Mouse (Mus musculus) neural tube, embryonic 14.5 days (tissue): ENCODE measurements around the gene Olfr640. TPM values are rescaled to one million over a fixed set of nuclear protein-coding genes. Genes with fewer than 3 reads are reported as not detected.

Experiments
- ATAC-seq: fragments of 200-750 bp; cut with Nextera tagmentation; 2 replicates; pipeline ENCODE4 v1.8.0; 2017; ENCODE audit warnings: low read depth, mild to moderate bottlenecking, moderate TSS enrichment, moderate library complexity
- H3K27ac ChIP-seq: fragments of 300-500 bp; sonication (generic); 2 replicates; pipeline ENCODE4 v1.5.1; 2014; ENCODE audit warnings: low read depth, mild to moderate bottlenecking, control low read depth, low read length, moderate library complexity, mixed read lengths
- H3K27me3 ChIP-seq: fragments of 300-500 bp; sonication (generic); 2 replicates; pipeline ENCODE4 v1.6.1; 2014; ENCODE audit warnings: low read length; ENCODE audit not compliant: control insufficient read depth, insufficient read depth
- H3K36me3 ChIP-seq: fragments of 300-500 bp; sonication (generic); 2 replicates; pipeline ENCODE4 v1.6.1; 2014; ENCODE audit warnings: low read length, mixed read lengths; ENCODE audit not compliant: control insufficient read depth, insufficient read depth
- H3K4me1 ChIP-seq: fragments of 300-500 bp; sonication (generic); 2 replicates; pipeline ENCODE4 v1.6.1; 2014; ENCODE audit warnings: low read length; ENCODE audit not compliant: control insufficient read depth, insufficient read depth
- H3K4me2 ChIP-seq: fragments of 300-500 bp; sonication (generic); 2 replicates; pipeline ENCODE4 v1.6.1; 2014; ENCODE audit warnings: mild to moderate bottlenecking, low read depth, low read length, control low read depth
- H3K4me3 ChIP-seq: fragments of 300-500 bp; sonication (generic); 2 replicates; pipeline ENCODE4 v1.5.1; 2014; ENCODE audit warnings: low read depth, low read length, control low read depth, mixed read lengths
- H3K9ac ChIP-seq: fragments of 300-500 bp; sonication (generic); replicated peaks from 2 replicates; pipeline ENCODE4 v1.6.1; 2014; ENCODE audit warnings: low read depth, mild to moderate bottlenecking, control low read depth, low read length, mixed read lengths
- H3K9me3 ChIP-seq: fragments of 300-500 bp; sonication (generic); 2 replicates; pipeline ENCODE4 v1.6.1; 2016; ENCODE audit warnings: low read length; ENCODE audit not compliant: control insufficient read depth
- WGBS: fragments of 180-500 bp; shearing (Covaris S2); extraction: QIAGEN DNeasy Blood & Tissue Kit; methylation state at CpG from one replicate; pipeline ENCODE4 v1.1.7; 2014; 5-methylcytosine and 5-hydroxymethylcytosine counted together
- polyA plus RNA-seq: library from polyadenylated mRNA; unstranded; fragments of >200 nt; fragmentation: Nextera tagmentation; extraction: Ambion mirVana; gene quantifications from 2 replicates; pipeline ENCODE4 v1.2.1, GENCODE M21; 2014

Olfr640 gene
- polyA plus RNA-seq, 1 experiment from 2014 or later, result not detected

DNA sequence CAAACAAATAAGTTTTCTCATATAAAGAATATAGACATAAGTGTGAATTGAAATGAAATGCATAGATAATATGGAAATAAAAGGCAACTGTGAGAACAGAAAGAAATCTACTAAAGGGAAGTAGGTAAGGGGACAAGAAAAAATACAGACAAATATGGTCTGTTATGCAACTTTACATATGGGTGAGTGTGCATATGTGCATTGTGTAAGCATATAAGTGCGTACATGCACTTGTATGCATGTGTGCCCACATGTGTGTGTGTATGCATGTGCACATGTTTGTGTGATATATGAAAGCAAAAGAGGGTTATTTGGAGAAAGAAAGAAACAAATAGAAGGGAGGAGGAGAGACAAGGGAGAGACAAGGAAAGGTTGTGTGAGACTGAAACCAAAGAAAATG, 6.4 kb downstream of the Olfr640 start:
- no peaks in the 10 kb centered on the region for H3K4me1 ChIP-seq
- no peaks in the 10 kb centered on the region for H3K36me3 ChIP-seq
- no peak for ATAC-seq
- H3K27me3 ChIP-seq, result no peaks in the 10 kb centered on the region
- no peak overlapping the region for H3K9ac ChIP-seq
- no peaks in the 10 kb centered on the region for H3K9me3 ChIP-seq
- no peak overlapping the region for H3K27ac ChIP-seq
- 88% methylated on average over 1 of the region's 1 CpGs for WGBS
- no peak overlapping the region for H3K4me2 ChIP-seq
- H3K4me3 ChIP-seq, result no peak overlapping the region

DNA sequence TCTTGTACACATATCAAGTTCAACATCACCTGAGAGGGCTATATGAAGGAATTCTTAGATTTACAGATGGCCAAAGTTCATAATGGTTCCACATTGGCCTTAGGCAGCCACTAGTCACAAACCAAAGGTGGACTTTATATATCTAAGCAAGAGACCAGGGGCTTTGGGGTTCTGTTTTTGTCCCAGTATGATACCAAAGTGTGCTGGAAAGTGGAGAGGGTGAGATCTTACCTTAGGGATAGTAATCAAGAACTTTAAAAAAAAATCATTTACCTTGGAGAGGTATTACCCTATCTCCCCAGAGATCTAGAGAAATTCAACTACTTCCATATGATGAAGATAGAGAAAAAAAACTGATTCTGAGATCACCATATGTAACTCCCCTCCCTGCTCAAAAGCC, 8.2 kb downstream of the Olfr640 start, which contains the start of gene Olfr639:
Olfr639 (minus strand) TSS at position 101 of the 400 bp plus-strand sequence.
- ATAC-seq, result no peak
- Histone ChIP-seq H3K27me3 (no peaks in the 10 kb centered on the region), H3K27ac (no peak within 1 kb of the TSS), H3K9ac (no peak within 1 kb of the TSS), H3K4me2 (no peak within 1 kb of the TSS), H3K4me3 (no peak within 1 kb of the TSS), H3K4me1 (no peaks in the 10 kb centered on the region), H3K9me3 (no peaks in the 10 kb centered on the region), H3K36me3 (no peaks in the 10 kb centered on the region)

DNA sequence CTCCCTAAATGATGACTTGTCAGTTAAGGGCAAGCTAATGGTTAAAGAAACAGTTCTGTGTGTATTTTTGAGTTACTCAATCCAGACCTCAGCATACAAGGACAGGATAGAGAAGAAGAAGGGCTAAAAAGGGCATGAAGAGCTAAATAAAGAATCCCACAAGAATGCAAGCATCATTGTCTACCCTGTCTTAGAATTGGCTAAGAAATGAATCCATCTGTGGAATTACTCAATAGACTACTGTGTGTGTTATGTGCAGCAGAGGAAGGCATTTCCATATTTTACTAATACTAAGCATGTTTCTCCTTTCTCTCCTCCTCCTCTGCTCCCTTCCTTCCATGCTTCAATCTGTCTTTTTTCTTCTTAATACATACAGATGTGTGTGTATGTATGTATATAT, 26.2 kb downstream of the Olfr640 start:
- ATAC-seq, result no peak
- H3K36me3 ChIP-seq, result no peaks in the 10 kb centered on the region
- no peak overlapping the region for H3K9ac ChIP-seq
- no peaks in the 10 kb centered on the region for H3K9me3 ChIP-seq
- no peak overlapping the region for H3K27ac ChIP-seq
- H3K4me3 ChIP-seq, result no peak overlapping the region
- H3K4me1 ChIP-seq, result no peaks in the 10 kb centered on the region
- no peaks in the 10 kb centered on the region for H3K27me3 ChIP-seq
- no peak overlapping the region for H3K4me2 ChIP-seq

DNA sequence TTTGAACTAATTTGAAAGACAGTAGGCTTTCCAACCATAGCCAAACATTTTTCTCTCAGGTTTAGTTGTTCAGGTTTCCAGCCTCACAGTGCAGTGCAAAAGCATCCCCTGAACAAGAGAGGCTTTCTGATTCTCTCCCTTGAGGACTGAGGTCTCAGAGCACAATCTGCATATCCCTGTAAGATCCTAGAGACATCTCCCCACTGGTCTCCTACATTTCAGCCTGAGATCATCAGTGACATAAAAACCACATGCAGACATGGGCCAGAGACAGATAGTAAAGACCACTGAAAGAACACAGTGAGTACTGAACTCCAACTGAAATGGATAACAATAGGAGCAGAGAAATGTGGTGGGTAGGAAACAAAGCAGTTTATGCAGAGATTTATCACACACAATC, 26.9 kb downstream of the Olfr640 start, which contains the start of gene Olfr638:
Olfr638 (plus strand) TSS at position 301 of the 400 bp plus-strand sequence.
- no peak for ATAC-seq
- no peak within 1 kb of the TSS for H3K9ac ChIP-seq
- no peak within 1 kb of the TSS for H3K27ac ChIP-seq
- H3K4me3 ChIP-seq, result no peak within 1 kb of the TSS
- H3K4me2 ChIP-seq, result no peak within 1 kb of the TSS
- no peaks in the 10 kb centered on the region for H3K4me1 ChIP-seq
- no peaks in the 10 kb centered on the region for H3K36me3 ChIP-seq
- no peaks in the 10 kb centered on the region for H3K9me3 ChIP-seq
- no peaks in the 10 kb centered on the region for H3K27me3 ChIP-seq

DNA sequence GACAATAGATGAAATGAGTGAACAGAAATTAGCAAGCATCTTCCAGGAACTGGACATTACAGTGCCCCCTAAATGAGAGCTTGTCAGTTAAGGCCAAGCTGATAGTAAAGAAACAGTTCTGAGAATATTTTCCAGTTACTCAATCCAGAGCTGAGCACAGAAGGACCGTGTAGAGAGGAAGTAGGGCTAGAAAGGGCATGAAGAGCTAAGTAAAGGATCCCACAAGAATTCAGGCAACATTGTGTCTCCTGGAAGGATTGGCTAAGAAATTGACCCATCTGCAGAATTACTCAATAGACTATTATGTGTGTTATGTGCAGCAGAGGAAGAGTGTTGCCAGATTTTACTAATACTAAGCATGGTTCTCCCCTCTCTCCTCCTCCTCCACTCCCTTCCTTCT, 53.6 kb downstream of the Olfr640 start:
- Histone ChIP-seq H3K27me3 (no peaks in the 10 kb centered on the region), H3K36me3 (no peaks in the 10 kb centered on the region), H3K27ac (no peak overlapping the region), H3K4me3 (no peak overlapping the region), H3K4me2 (no peak overlapping the region), H3K4me1 (no peaks in the 10 kb centered on the region), H3K9ac (no peak overlapping the region), H3K9me3 (no peaks in the 10 kb centered on the region)
- ATAC-seq, result no peak
- 83% methylated on average over 1 of the region's 1 CpGs for WGBS

DNA sequence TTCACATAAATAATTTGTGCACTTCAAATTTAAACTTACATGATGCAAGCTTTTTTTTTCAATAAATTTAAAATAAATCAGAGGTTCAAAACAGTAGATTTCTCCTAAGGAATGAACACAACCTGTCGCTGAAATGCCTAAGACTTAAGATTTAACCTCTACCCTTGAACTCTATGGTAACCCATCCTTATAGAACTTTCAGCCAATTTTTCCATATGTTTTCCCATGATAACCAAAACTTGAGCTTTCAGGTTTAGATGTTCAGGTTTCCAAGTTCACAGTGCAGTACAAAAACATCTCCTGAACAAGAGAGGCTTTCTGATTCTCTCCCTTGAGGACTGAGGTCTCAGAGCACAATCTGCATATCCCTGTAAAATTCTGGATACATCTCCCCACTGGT, 54.5 kb downstream of the Olfr640 start, which contains the start of gene Olfr635:
Olfr635 (plus strand) TSS at position 301 of the 400 bp plus-strand sequence.
- Histone ChIP-seq H3K27me3 (no peaks in the 10 kb centered on the region), H3K4me1 (no peaks in the 10 kb centered on the region), H3K4me2 (no peak within 1 kb of the TSS), H3K4me3 (no peak within 1 kb of the TSS), H3K36me3 (no peaks in the 10 kb centered on the region), H3K9ac (no peak within 1 kb of the TSS), H3K9me3 (no peaks in the 10 kb centered on the region), H3K27ac (no peak within 1 kb of the TSS)
- ATAC-seq, result no peak
- 83% methylated on average over 1 of the region's 1 CpGs for WGBS

Other genes starting within 250 kb of the Olfr640 start
- not detected in 2 replicates for gene Olfr68, start 245.9 kb downstream of the Olfr640 start, polyA plus RNA-seq
- gene Olfr67, start 233.8 kb downstream of the Olfr640 start, polyA plus RNA-seq, result not detected in 2 replicates
- 1,217 and 1,461 TPM in 2 replicates for gene Hbb-bt, start 211.6 kb downstream of the Olfr640 start, polyA plus RNA-seq
- 2,922 and 4,105 TPM in 2 replicates for gene Hbb-bs, start 197.5 kb downstream of the Olfr640 start, polyA plus RNA-seq
- gene Hbb-bh2, start 185.1 kb downstream of the Olfr640 start, polyA plus RNA-seq, result not detected in 2 replicates
- gene Hbb-bh1, start 182.4 kb downstream of the Olfr640 start, polyA plus RNA-seq, result 1.5 and 5.1 TPM in 2 replicates
- 261 and 1,449 TPM in 2 replicates for gene Hbb-y, start 172.4 kb downstream of the Olfr640 start, polyA plus RNA-seq
- not detected in 2 replicates for gene Olfr66, start 139.3 kb downstream of the Olfr640 start, polyA plus RNA-seq
- not detected in 2 replicates for gene Olfr64, start 131.1 kb downstream of the Olfr640 start, polyA plus RNA-seq
- not detected in 2 replicates for gene Olfr65, start 122.1 kb downstream of the Olfr640 start, polyA plus RNA-seq
- not detected in 2 replicates for gene Olfr631, start 96.7 kb downstream of the Olfr640 start, polyA plus RNA-seq
- not detected in 2 replicates for gene Olfr632, start 91.2 kb downstream of the Olfr640 start, polyA plus RNA-seq
- gene Olfr633, start 81.1 kb downstream of the Olfr640 start, polyA plus RNA-seq, result not detected in 2 replicates
- 0.03 TPM in 1 of 2 replicates, not detected in the other for gene Olfr635, start 54.4 kb downstream of the Olfr640 start, polyA plus RNA-seq
- gene Olfr638, start 26.8 kb downstream of the Olfr640 start, polyA plus RNA-seq, result not detected in 2 replicates
- 0.04 TPM in 1 of 2 replicates, not detected in the other for gene Olfr639, start 8.3 kb downstream of the Olfr640 start, polyA plus RNA-seq
- not detected in 2 replicates for gene Olfr641, start 9.9 kb upstream of the Olfr640 start, polyA plus RNA-seq
- not detected in 2 replicates for gene Olfr642, start 27.1 kb upstream of the Olfr640 start, polyA plus RNA-seq
- not detected in 2 replicates for gene 4930516K23Rik, start 35.9 kb upstream of the Olfr640 start, polyA plus RNA-seq
- gene Olfr644, start 46.3 kb upstream of the Olfr640 start, polyA plus RNA-seq, result not detected in 2 replicates
- gene Olfr645, start 59.9 kb upstream of the Olfr640 start, polyA plus RNA-seq, result not detected in 2 replicates
- gene Olfr646, start 79.3 kb upstream of the Olfr640 start, polyA plus RNA-seq, result not detected in 2 replicates
- not detected in 2 replicates for gene Ubqln5, start 104.3 kb upstream of the Olfr640 start, polyA plus RNA-seq
- gene Olfr643, start 111.8 kb upstream of the Olfr640 start, polyA plus RNA-seq, result not detected in 2 replicates
- gene Ubqln3, start 117.7 kb upstream of the Olfr640 start, polyA plus RNA-seq, result not detected in 2 replicates
- gene Ubqlnl, start 125.0 kb upstream of the Olfr640 start, polyA plus RNA-seq, result not detected in 2 replicates
- not detected in 2 replicates for gene Olfm5, start 139.3 kb upstream of the Olfr640 start, polyA plus RNA-seq
- 0.37 and 0.78 TPM in 2 replicates for gene Olfr648, start 157.8 kb upstream of the Olfr640 start, polyA plus RNA-seq
- not detected in 2 replicates for gene Olfr649, start 170.4 kb upstream of the Olfr640 start, polyA plus RNA-seq
- 0.31 and 0.48 TPM in 2 replicates for gene Trim6, start 193.2 kb upstream of the Olfr640 start, polyA plus RNA-seq
- gene Trim34a, start 218.9 kb upstream of the Olfr640 start, polyA plus RNA-seq, result 0.60 and 0.73 TPM in 2 replicates